Comparison of ENCODE assay signal across 23 mouse cellular contexts in genomic region chr4:148079212-148079611, GRCm38 (mm10). TPM values are rescaled to one million over a fixed set of nuclear protein-coding genes. Genes with fewer than 3 reads are reported as not detected.
DNase-seq lines count a peak whose midpoint lies in the region; ATAC-seq and TF ChIP-seq lines count a peak whose summit lies in the region.
"Had no signal": no experiment of that assay in that cellular context is flagged by ENCODE, and none has a peak within 500 bp of the region (broad histone marks: within the 10 kb centered on the region; RNA-seq: fewer than 3 reads in every experiment).

No protein-coding gene starts in this region.

- no peak overlapping the region for H3K9ac ChIP-seq in intestine, postnatal 0 days (ENCODE audit: low read depth, low read length)
- H3K9ac ChIP-seq in intestine, embryonic 15.5 days = no peak overlapping the region
- H3K9ac ChIP-seq in lung, embryonic 14.5 days = no peak overlapping the region
- H3K9ac ChIP-seq in MEL (ENCODE audit: control insufficient read depth, low read depth, low read length, poor library complexity, severe bottlenecking) = no peak overlapping the region
- H3K9ac ChIP-seq: heart, embryonic 15.5 days; midbrain, embryonic 12.5 days; neural tube, embryonic 15.5 days had no signal

- 55% methylated on average over 6 of the region's 6 CpGs for WGBS in intestine, postnatal 0 days
- 44% methylated on average over 6 of the region's 6 CpGs for WGBS in intestine, embryonic 15.5 days
- WGBS in lung, embryonic 14.5 days = 48% methylated on average over 6 of the region's 6 CpGs

- no peaks in the 10 kb centered on the region for H3K27me3 ChIP-seq in intestine, postnatal 0 days (replicated peaks; ENCODE audit: control insufficient read depth, insufficient read depth, low read length)
- no peaks in the 10 kb centered on the region for H3K27me3 ChIP-seq in intestine, embryonic 15.5 days (replicated peaks)
- H3K27me3 ChIP-seq in lung, embryonic 14.5 days (ENCODE audit: insufficient read depth, low read length) = no peaks in the 10 kb centered on the region
- H3K27me3 ChIP-seq in MEL (ENCODE audit: control insufficient read depth in 1 of 2, insufficient read depth in 2 of 2, low read length in 2 of 2) = no peaks in the 10 kb centered on the region
- H3K27me3 ChIP-seq: heart, embryonic 15.5 days; hindbrain, embryonic 13.5 days; midbrain, embryonic 12.5 days; neural tube, embryonic 15.5 days had no signal

- ATAC-seq in intestine, postnatal 0 days = no peak
- no peak for ATAC-seq in intestine, embryonic 15.5 days
- no peak for ATAC-seq in lung, embryonic 14.5 days (ENCODE audit: insufficient read depth)
- ATAC-seq: activated CD4-positive, CD25-positive, alpha-beta regulatory T cell, adult 4 months; intestine, embryonic 16.5 days had no signal

- TF ChIP-seq POLR2A in MEL (IDR thresholded peaks at IDR 0.05; ENCODE audit: control insufficient read depth in 1 of 2, insufficient read depth in 1 of 2, low read depth in 1 of 2, low read length in 2 of 2, poor library complexity in 1 of 2) = no peak
- no peak for TF ChIP-seq POLR2A in brain, embryonic 14.5 days (IDR thresholded peaks at IDR 0.05; ENCODE audit: borderline replicate concordance, extremely low read depth, insufficient read depth, insufficient read length, poor library complexity, severe bottlenecking)

- no peaks in the 10 kb centered on the region for H3K79me2 ChIP-seq in MEL (ENCODE audit: control insufficient read depth, insufficient read depth, low read length, poor library complexity)

- H3K9me3 ChIP-seq in intestine, postnatal 0 days (ENCODE audit: control insufficient read depth) = no peaks in the 10 kb centered on the region
- H3K9me3 ChIP-seq in intestine, embryonic 15.5 days = no peaks in the 10 kb centered on the region
- H3K9me3 ChIP-seq in lung, embryonic 14.5 days (ENCODE audit: low read depth, low read length) = no peaks in the 10 kb centered on the region
- no peaks in the 10 kb centered on the region for H3K9me3 ChIP-seq in MEL (replicated peaks; ENCODE audit: insufficient read depth, low read length)
- H3K9me3 ChIP-seq: heart, embryonic 15.5 days; hindbrain, embryonic 13.5 days; midbrain, embryonic 12.5 days; neural tube, embryonic 15.5 days had no signal

- no peak for TF ChIP-seq RAD21 in MEL (IDR thresholded peaks at IDR 0.05; ENCODE audit: low read depth, low read length)

- peaks cover 23% of the 10 kb centered on the region for H3K36me3 ChIP-seq in intestine, postnatal 0 days (ENCODE audit: control insufficient read depth, insufficient read depth)
- H3K36me3 ChIP-seq in intestine, embryonic 15.5 days = peaks cover 3% of the 10 kb centered on the region; the same call in 1 of the 2 replicates
- H3K36me3 ChIP-seq in lung, embryonic 14.5 days (ENCODE audit: insufficient read depth) = peaks cover 17% of the 10 kb centered on the region; the same call in 1 of the 2 replicates
- no peaks in the 10 kb centered on the region; a peak in 1 of 4 replicates for H3K36me3 ChIP-seq in MEL (ENCODE audit: control insufficient read depth in 1 of 2, insufficient read depth in 2 of 2, low read length in 2 of 2)
- H3K36me3 ChIP-seq: hindbrain, embryonic 13.5 days; neural tube, embryonic 15.5 days had no signal

- no peak for TF ChIP-seq EP300 in MEL (IDR thresholded peaks at IDR 0.05; ENCODE audit: low read depth in 1 of 2, low read length in 2 of 2)

- intact Hi-C loops in left cerebral cortex, postnatal 25 days (cut with DNase I) = no loop called here

- H3K27ac ChIP-seq in intestine, postnatal 0 days (ENCODE audit: low read depth, low read length) = no peak overlapping the region
- H3K27ac ChIP-seq in intestine, embryonic 15.5 days = no peak overlapping the region
- no peak overlapping the region for H3K27ac ChIP-seq in lung, embryonic 14.5 days (ENCODE audit: low read depth)
- H3K27ac ChIP-seq in MEL (ENCODE audit: control insufficient read depth, low read depth, low read length) = no peak overlapping the region
- H3K27ac ChIP-seq: heart, embryonic 15.5 days; hindbrain, embryonic 13.5 days; midbrain, embryonic 12.5 days; neural tube, embryonic 15.5 days had no signal

- TF ChIP-seq CTCF in intestine, postnatal 0 days (IDR thresholded peaks at IDR 0.05; ENCODE audit: low read depth) = peak; percentile 55
- TF ChIP-seq CTCF in lung, embryonic 14.5 days (IDR thresholded peaks at IDR 0.05; ENCODE audit: low read depth) = peak; percentile 11; the same call in 1 of the 2 replicates
- TF ChIP-seq CTCF in MEL (IDR thresholded peaks at IDR 0.05 in 2 of 3, conservative IDR thresholded peaks at IDR 0.05 in 1 of 3; ENCODE audit: control insufficient read depth in 1 of 3, insufficient read depth in 1 of 3, low read depth in 2 of 3, low read length in 3 of 3, poor library complexity in 1 of 3, severe bottlenecking in 1 of 3) = peak in 2 of 3 experiments; percentile 12 to 21; a peak in 1 of 6 replicates
- peak; percentile 44; the same call in 1 of the 2 replicates for TF ChIP-seq CTCF in brain, embryonic 14.5 days (IDR thresholded peaks at IDR 0.05; ENCODE audit: borderline replicate concordance, extremely low read depth, insufficient read depth, insufficient read length)

- DNase-seq in lung, embryonic 14.5 days = no peak
- no peak for DNase-seq in lung, postnatal 10 days
- no peak for DNase-seq in MEL (ENCODE audit: low read depth, low spot score)
- DNase-seq in brain, embryonic 14.5 days (ENCODE audit: low read depth) = no peak
- no peak for DNase-seq in left cerebral cortex, postnatal 25 days (ENCODE audit: low spot score in 2 of 2)
- DNase-seq: adrenal gland, postnatal 25 days; cerebellum, postnatal 25 days; gastrocnemius, postnatal 10 days; heart, adult 18-20 months; left cerebral cortex, postnatal 4 days; lung, postnatal 36 days; right cerebral cortex, postnatal 25 days; thymus, postnatal 4 days had no signal

- 0 out of 2 replicates have a peak, but pooled peaks cover 2% of the 10 kb centered on the region for H3K4me1 ChIP-seq in intestine, postnatal 0 days (replicated peaks; ENCODE audit: control insufficient read depth, insufficient read depth, low read length)
- peaks cover 12% of the 10 kb centered on the region for H3K4me1 ChIP-seq in intestine, embryonic 15.5 days (replicated peaks)
- peaks cover 6% of the 10 kb centered on the region for H3K4me1 ChIP-seq in lung, embryonic 14.5 days (ENCODE audit: insufficient read depth)
- peaks cover 0 to 10% of the 10 kb centered on the region in 2 experiments; a peak in 2 of 4 replicates for H3K4me1 ChIP-seq in MEL (ENCODE audit: control insufficient read depth in 1 of 2, insufficient read depth in 2 of 2, low read length in 2 of 2)

- no peak overlapping the region for H3K4me2 ChIP-seq in intestine, postnatal 0 days (replicated peaks; ENCODE audit: low read depth)
- H3K4me2 ChIP-seq in intestine, embryonic 15.5 days (replicated peaks) = no peak overlapping the region
- H3K4me2 ChIP-seq in lung, embryonic 14.5 days = no peak overlapping the region
- H3K4me2 ChIP-seq: heart, embryonic 15.5 days; hindbrain, embryonic 13.5 days; liver, embryonic 11.5 days; midbrain, embryonic 12.5 days; neural tube, embryonic 15.5 days had no signal

- no peak overlapping the region for H3K4me3 ChIP-seq in intestine, postnatal 0 days (ENCODE audit: low read depth, low read length)
- H3K4me3 ChIP-seq in intestine, embryonic 15.5 days (replicated peaks) = no peak overlapping the region
- no peak overlapping the region for H3K4me3 ChIP-seq in lung, embryonic 14.5 days (ENCODE audit: low read depth, low read length)
- no peak overlapping the region for H3K4me3 ChIP-seq in MEL (ENCODE audit: control insufficient read depth in 1 of 2, insufficient read depth in 1 of 2, low read depth in 2 of 2, low read length in 2 of 2)
- H3K4me3 ChIP-seq: heart, embryonic 15.5 days; hindbrain, embryonic 13.5 days; midbrain, embryonic 12.5 days; myocyte; neural tube, embryonic 15.5 days had no signal

RNA-seq across cellular contexts. Expression of gene Agtrap, which starts 8.6 kb away (rescaled TPM):
- 27.7 and 31.3 TPM in 2 replicates for polyA plus RNA-seq in intestine, postnatal 0 days (2015; fragmentation: Nextera tagmentation; extraction: Ambion mirVana)
- 15.1 and 16.7 TPM in 2 replicates for polyA plus RNA-seq in intestine, embryonic 15.5 days (2015; fragmentation: Nextera tagmentation; extraction: Ambion mirVana)
- 11.6 and 14.2 TPM in 2 replicates for polyA plus RNA-seq in lung, embryonic 14.5 days (2014; fragmentation: Nextera tagmentation; extraction: Ambion mirVana)
- 5.0 and 6.4 TPM in 2 replicates for total RNA-seq in MEL (2012; rRNA removed)
- polyA plus RNA-seq in MEL (2012; ENCODE audit: insufficient read depth in 1 of 2, insufficient read length in 2 of 2, low read depth in 1 of 2, low replicate concordance in 2 of 2, missing spikeins in 1 of 2) = 10 to 100 TPM in 1 of 2 experiments, not detected in 1; 16.0 TPM
- 4.6 and 5.7 TPM in 2 replicates for polyA plus RNA-seq in brain, embryonic 14.5 days (2012; rRNA removed)
- total RNA-seq in left cerebral cortex, postnatal 25 days (2021) = 1 to 10 TPM; 6.3 to 7.8 TPM

RNA-seq across cellular contexts. Expression of gene Mthfr, which starts 40.3 kb away (rescaled TPM):
- 11.7 and 12.6 TPM in 2 replicates for polyA plus RNA-seq in intestine, postnatal 0 days (2015; fragmentation: Nextera tagmentation; extraction: Ambion mirVana)
- 18.4 TPM in 2 replicates for polyA plus RNA-seq in intestine, embryonic 15.5 days (2015; fragmentation: Nextera tagmentation; extraction: Ambion mirVana)
- 18.7 and 20.4 TPM in 2 replicates for polyA plus RNA-seq in lung, embryonic 14.5 days (2014; fragmentation: Nextera tagmentation; extraction: Ambion mirVana)
- 7.4 and 12.4 TPM in 2 replicates for total RNA-seq in MEL (2012; rRNA removed)
- polyA plus RNA-seq in MEL (2012; ENCODE audit: insufficient read depth in 1 of 2, insufficient read length in 2 of 2, low read depth in 1 of 2, low replicate concordance in 2 of 2, missing spikeins in 1 of 2) = 10 to 100 TPM in 1 of 2 experiments, not detected in 1; 15.5 TPM
- 38.6 and 39.4 TPM in 2 replicates for polyA plus RNA-seq in brain, embryonic 14.5 days (2012; rRNA removed)
- 10 to 100 TPM; 27.1 to 30.5 TPM for total RNA-seq in left cerebral cortex, postnatal 25 days (2021)

RNA-seq across cellular contexts. Expression of gene Clcn6, which starts 40.6 kb away (rescaled TPM):
- polyA plus RNA-seq in intestine, postnatal 0 days (2015; fragmentation: Nextera tagmentation; extraction: Ambion mirVana) = 2.5 and 3.1 TPM in 2 replicates
- polyA plus RNA-seq in intestine, embryonic 15.5 days (2015; fragmentation: Nextera tagmentation; extraction: Ambion mirVana) = 4.7 and 4.9 TPM in 2 replicates
- polyA plus RNA-seq in lung, embryonic 14.5 days (2014; fragmentation: Nextera tagmentation; extraction: Ambion mirVana) = 3.6 and 4.2 TPM in 2 replicates
- 5.8 and 8.2 TPM in 2 replicates for total RNA-seq in MEL (2012; rRNA removed)
- polyA plus RNA-seq in MEL (2012; ENCODE audit: insufficient read depth in 1 of 2, insufficient read length in 2 of 2, low read depth in 1 of 2, low replicate concordance in 2 of 2, missing spikeins in 1 of 2) = 10 to 100 TPM in 1 of 2 experiments, not detected in 1; 17.5 TPM
- polyA plus RNA-seq in brain, embryonic 14.5 days (2012; rRNA removed) = 57.2 and 64.1 TPM in 2 replicates
- 10 to 100 TPM; 70.9 to 73.9 TPM for total RNA-seq in left cerebral cortex, postnatal 25 days (2021)

RNA-seq across cellular contexts. Expression of gene Mad2l2, which starts 51.0 kb away (rescaled TPM):
- polyA plus RNA-seq in intestine, postnatal 0 days (2015; fragmentation: Nextera tagmentation; extraction: Ambion mirVana) = 22.6 and 24.9 TPM in 2 replicates
- polyA plus RNA-seq in intestine, embryonic 15.5 days (2015; fragmentation: Nextera tagmentation; extraction: Ambion mirVana) = 32.9 and 33.9 TPM in 2 replicates
- 60.2 and 61.1 TPM in 2 replicates for polyA plus RNA-seq in lung, embryonic 14.5 days (2014; fragmentation: Nextera tagmentation; extraction: Ambion mirVana)
- 28.4 and 28.6 TPM in 2 replicates for total RNA-seq in MEL (2012; rRNA removed)
- 10 to 100 TPM in 1 of 2 experiments, not detected in 1; 44.8 TPM for polyA plus RNA-seq in MEL (2012; ENCODE audit: insufficient read depth in 1 of 2, insufficient read length in 2 of 2, low read depth in 1 of 2, low replicate concordance in 2 of 2, missing spikeins in 1 of 2)
- 111 and 132 TPM in 2 replicates for polyA plus RNA-seq in brain, embryonic 14.5 days (2012; rRNA removed)
- 10 to 100 TPM; 11.2 to 14.9 TPM for total RNA-seq in left cerebral cortex, postnatal 25 days (2021)

RNA-seq across cellular contexts. Expression of gene Draxin, which starts 51.3 kb away (rescaled TPM):
- 0.03 and 0.05 TPM in 2 replicates for polyA plus RNA-seq in intestine, postnatal 0 days (2015; fragmentation: Nextera tagmentation; extraction: Ambion mirVana)
- 0.15 and 0.24 TPM in 2 replicates for polyA plus RNA-seq in intestine, embryonic 15.5 days (2015; fragmentation: Nextera tagmentation; extraction: Ambion mirVana)
- polyA plus RNA-seq in lung, embryonic 14.5 days (2014; fragmentation: Nextera tagmentation; extraction: Ambion mirVana) = not detected in 2 replicates
- total RNA-seq in MEL (2012; rRNA removed) = 0.03 and 0.08 TPM in 2 replicates
- under 1 TPM in 1 of 2 experiments, not detected in 1; 0.17 TPM for polyA plus RNA-seq in MEL (2012; ENCODE audit: insufficient read depth in 1 of 2, insufficient read length in 2 of 2, low read depth in 1 of 2, low replicate concordance in 2 of 2, missing spikeins in 1 of 2)
- 54.9 and 73.0 TPM in 2 replicates for polyA plus RNA-seq in brain, embryonic 14.5 days (2012; rRNA removed)
- under 1 TPM; 0.28 to 0.37 TPM for total RNA-seq in left cerebral cortex, postnatal 25 days (2021)
- polyA plus RNA-seq: heart, embryonic 15.5 days had no signal
